Mouse (Mus musculus) kidney, adult 18-20 months (tissue): ENCODE measurements at regions not wholly inside any gene's neighbourhood (a gene's known extent, or its start where the extent isn't known, plus 50 kb on each side); places are given as distances from the start of the nearest gene placed in this dataset.

Experiments
- DNase-seq: peaks from one replicate; pipeline ENCODE4 v3.0.0; 2021

- DNase-seq: no peak
Measured at GRCm38 (mm10) chr15:36346126-36346525, 661.4 kb downstream of the Zfp706 start.

- DNase-seq: no peak
Measured at GRCm38 (mm10) chr15:36345413-36345812, 662.2 kb downstream of the Zfp706 start.

GRCm38 (mm10) chr15:36339971-36340550 is 667.5 kb downstream of the Zfp706 start:
- no peak for DNase-seq

GRCm38 (mm10) chr15:36338766-36339165 is 668.8 kb downstream of the Zfp706 start:
- no peak for DNase-seq

- no peak for DNase-seq
Measured at GRCm38 (mm10) chr15:36336857-36337256, 670.7 kb downstream of the Zfp706 start.

- no peak for DNase-seq
Measured at GRCm38 (mm10) chr15:36335116-36335515, 672.5 kb downstream of the Zfp706 start.

GRCm38 (mm10) chr15:36334436-36335113 is 673.0 kb downstream of the Zfp706 start:
- no peak for DNase-seq

- no peak for DNase-seq
Measured at GRCm38 (mm10) chr15:36333857-36334256, 673.7 kb downstream of the Zfp706 start.

GRCm38 (mm10) chr15:36333265-36333664 is 674.3 kb downstream of the Zfp706 start:
- no peak for DNase-seq
